Mouse (Mus musculus): ENCODE results near the gene Cavin1. TPM values are rescaled to one million over a fixed set of nuclear protein-coding genes. Genes with fewer than 3 reads are reported as not detected.

The Cavin1 gene
- polyA plus RNA-seq, 1 experiment: 27.4 TPM

DNA sequence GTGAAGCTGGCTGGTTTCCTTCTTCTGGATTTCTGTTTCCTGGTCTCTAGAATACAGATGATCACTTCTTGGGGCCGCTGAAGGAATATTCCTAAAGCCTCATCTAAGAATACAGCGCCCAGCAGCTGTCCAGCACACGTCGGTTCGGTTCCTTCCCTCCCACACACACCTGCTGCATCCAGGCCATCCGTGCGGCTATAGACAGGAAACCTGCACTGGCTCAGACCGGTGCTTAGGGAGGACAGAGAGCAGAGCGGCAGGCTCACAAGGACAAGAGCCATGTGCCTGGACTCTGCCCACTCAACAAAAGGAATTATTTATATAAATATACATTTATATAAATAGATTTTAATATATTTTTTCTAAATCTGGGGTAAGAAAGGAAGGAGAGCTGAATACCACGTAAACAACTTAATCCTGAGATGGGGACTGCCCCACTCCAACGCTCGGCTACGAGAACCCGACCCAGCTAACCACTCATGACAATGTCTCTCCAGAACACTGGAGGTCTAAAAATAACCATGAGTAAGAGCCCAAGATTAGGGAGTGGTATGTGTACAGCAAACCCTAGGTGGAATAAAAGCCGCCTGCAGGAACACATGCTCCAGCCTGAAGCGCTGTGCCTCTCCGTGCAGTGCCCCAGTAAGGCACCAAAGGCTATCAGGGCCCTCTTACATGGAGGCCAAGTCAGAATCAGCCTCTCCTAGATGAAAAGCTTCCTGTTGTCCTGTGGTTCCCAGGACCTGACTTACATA is 58.1 kb downstream of the Cavin1 start:
- TF ChIP-seq CTCF (IDR thresholded peaks at IDR 0.05; ENCODE audit: extremely low read depth, insufficient read length, insufficient replicate concordance, low read depth, low read length) (no peak), POLR2A (IDR thresholded peaks at IDR 0.05; ENCODE audit: low read depth, low read length) (no peak)

DNA sequence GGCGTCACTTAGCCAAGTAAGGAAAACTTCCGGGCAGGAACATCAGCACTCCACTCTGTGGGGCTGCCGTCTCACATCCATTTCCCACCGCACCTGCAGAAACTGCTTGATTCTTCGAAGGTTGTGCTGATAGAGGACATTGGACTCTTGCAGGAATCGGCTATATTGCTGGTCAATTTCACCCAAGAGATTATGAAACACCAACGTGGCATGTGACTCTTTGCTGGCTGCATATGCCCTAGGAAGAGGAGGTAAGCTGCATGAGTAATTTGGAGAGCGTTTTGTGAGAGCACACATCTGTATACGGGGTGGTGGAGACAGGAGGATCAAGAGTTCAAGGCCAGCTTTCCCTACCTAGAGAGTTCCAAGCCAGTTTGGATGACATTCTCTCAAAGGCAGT is 62.1 kb downstream of the Cavin1 start:
- Histone ChIP-seq H3K4me3 (ENCODE audit: low read depth, low read length) (no peak overlapping the region), H3K4me1 (ENCODE audit: control insufficient read depth, insufficient read depth, insufficient read length, low read length) (peaks cover 6% of the 10 kb centered on the region), H3K27me3 (ENCODE audit: control insufficient read depth, insufficient read depth, low read length) (no peaks in the 10 kb centered on the region), H3K27ac (ENCODE audit: insufficient read depth, low read depth, low read length) (no peak overlapping the region), H3K36me3 (ENCODE audit: control insufficient read depth, insufficient read depth, low read length) (peaks cover 54% of the 10 kb centered on the region)
- TF ChIP-seq CTCF (IDR thresholded peaks at IDR 0.05; ENCODE audit: extremely low read depth, insufficient read length, insufficient replicate concordance, low read depth, low read length) (no peak), POLR2A (IDR thresholded peaks at IDR 0.05; ENCODE audit: low read depth, low read length) (no peak)
- WGBS: 81% methylated on average over 9 of the region's 9 CpGs

More for the DNA sequence above, 58.1 kb downstream of the Cavin1 start:
- H3K27ac ChIP-seq (ENCODE audit: insufficient read depth, low read depth, low read length): no peak overlapping the region
- peaks cover 33% of the 10 kb centered on the region for H3K36me3 ChIP-seq (ENCODE audit: control insufficient read depth, insufficient read depth, low read length)
- WGBS: 82% methylated on average over 17 of the region's 17 CpGs
- H3K4me3 ChIP-seq (ENCODE audit: low read depth, low read length): no peak overlapping the region
- H3K4me1 ChIP-seq (ENCODE audit: control insufficient read depth, insufficient read depth, insufficient read length, low read length): no peaks in the 10 kb centered on the region; the same call in 1 of the 2 replicates
- H3K27me3 ChIP-seq (ENCODE audit: control insufficient read depth, insufficient read depth, low read length): no peaks in the 10 kb centered on the region

GRCm38 (mm10) chr11:100908112-100908511 is 62.6 kb downstream of the Cavin1 start:
- Histone ChIP-seq H3K27ac (ENCODE audit: insufficient read depth, low read depth, low read length) (no peak overlapping the region), H3K36me3 (ENCODE audit: control insufficient read depth, insufficient read depth, low read length) (peaks cover 59% of the 10 kb centered on the region), H3K4me1 (ENCODE audit: control insufficient read depth, insufficient read depth, insufficient read length, low read length) (peaks cover 6% of the 10 kb centered on the region), H3K27me3 (ENCODE audit: control insufficient read depth, insufficient read depth, low read length) (no peaks in the 10 kb centered on the region), H3K4me3 (ENCODE audit: low read depth, low read length) (no peak overlapping the region)
- WGBS: 62% methylated on average over 2 of the region's 2 CpGs
- TF ChIP-seq POLR2A (IDR thresholded peaks at IDR 0.05; ENCODE audit: low read depth, low read length) (no peak), CTCF (IDR thresholded peaks at IDR 0.05; ENCODE audit: extremely low read depth, insufficient read length, insufficient replicate concordance, low read depth, low read length) (no peak)

DNA sequence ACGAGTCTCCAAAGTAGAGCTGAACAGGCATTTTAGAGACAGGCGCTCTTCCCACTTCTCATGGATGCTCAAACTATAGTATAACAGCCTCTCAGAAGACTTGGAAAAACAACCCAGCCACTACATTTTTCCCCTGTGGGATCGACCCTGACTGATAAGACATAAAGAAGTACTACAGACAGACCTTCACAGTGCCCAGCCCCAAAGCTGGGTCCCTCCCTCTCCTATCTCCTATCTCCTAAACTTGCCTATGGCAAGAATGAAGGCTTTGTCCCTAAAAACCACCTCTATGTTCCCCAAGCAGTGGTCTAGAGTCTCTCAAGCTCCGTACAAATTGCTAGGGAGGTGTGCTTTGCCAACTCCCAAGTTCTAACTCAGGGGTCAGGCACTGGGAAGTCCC is 63.8 kb downstream of the Cavin1 start:
- Histone ChIP-seq H3K27ac (ENCODE audit: insufficient read depth, low read depth, low read length) (no peak overlapping the region), H3K36me3 (ENCODE audit: control insufficient read depth, insufficient read depth, low read length) (peaks cover 66% of the 10 kb centered on the region), H3K4me1 (ENCODE audit: control insufficient read depth, insufficient read depth, insufficient read length, low read length) (peaks cover 6% of the 10 kb centered on the region), H3K27me3 (ENCODE audit: control insufficient read depth, insufficient read depth, low read length) (no peaks in the 10 kb centered on the region), H3K4me3 (ENCODE audit: low read depth, low read length) (no peak overlapping the region)
- TF ChIP-seq CTCF (IDR thresholded peaks at IDR 0.05; ENCODE audit: extremely low read depth, insufficient read length, insufficient replicate concordance, low read depth, low read length) (no peak), POLR2A (IDR thresholded peaks at IDR 0.05; ENCODE audit: low read depth, low read length) (no peak)
- 78% methylated on average over 4 of the region's 4 CpGs for WGBS

Other genes starting within 250 kb of the Cavin1 start
- 186 and 350 TPM in 2 replicates for gene Rab5c, start 232.7 kb downstream of the Cavin1 start, polyA plus RNA-seq (2012; rRNA removed)
- gene Kcnh4, start 210.9 kb downstream of the Cavin1 start, polyA plus RNA-seq (2012; rRNA removed): 0.04 TPM in 1 of 2 replicates, not detected in the other
- gene Hcrt, start 208.0 kb downstream of the Cavin1 start, polyA plus RNA-seq (2012; rRNA removed): not detected in 2 replicates
- gene Ghdc, start 199.9 kb downstream of the Cavin1 start, polyA plus RNA-seq (2012; rRNA removed): 9.8 and 10.0 TPM in 2 replicates
- gene Stat5b, start 120.2 kb downstream of the Cavin1 start, polyA plus RNA-seq (2012; rRNA removed): 9.6 and 10.8 TPM in 2 replicates
- 6.9 and 7.4 TPM in 2 replicates for gene Stat5a, start 111.5 kb downstream of the Cavin1 start, polyA plus RNA-seq (2012; rRNA removed)
- gene Stat3, start 31.3 kb downstream of the Cavin1 start, polyA plus RNA-seq (2012; rRNA removed): 55.2 and 106 TPM in 2 replicates
- 43.5 and 69.5 TPM in 2 replicates for gene Atp6v0a1, start 38.6 kb upstream of the Cavin1 start, polyA plus RNA-seq (2012; rRNA removed)
- 11.8 and 19.1 TPM in 2 replicates for gene Naglu, start 99.1 kb upstream of the Cavin1 start, polyA plus RNA-seq (2012; rRNA removed)
- gene Hsd17b1, start 107.5 kb upstream of the Cavin1 start, polyA plus RNA-seq (2012; rRNA removed): 0.20 and 0.28 TPM in 2 replicates
- 26.3 and 38.9 TPM in 2 replicates for gene Coasy, start 111.7 kb upstream of the Cavin1 start, polyA plus RNA-seq (2012; rRNA removed)
- 54.1 and 100 TPM in 2 replicates for gene Mlx, start 116.4 kb upstream of the Cavin1 start, polyA plus RNA-seq (2012; rRNA removed)
- 0.22 and 0.46 TPM in 2 replicates for gene Psmc3ip, start 124.5 kb upstream of the Cavin1 start, polyA plus RNA-seq (2012; rRNA removed)
- gene Retreg3, start 149.0 kb upstream of the Cavin1 start, polyA plus RNA-seq (2012; rRNA removed): 27.3 and 55.0 TPM in 2 replicates
- gene Tubg1, start 149.1 kb upstream of the Cavin1 start, polyA plus RNA-seq (2012; rRNA removed): 13.2 and 16.2 TPM in 2 replicates
- gene Tubg2, start 185.0 kb upstream of the Cavin1 start, polyA plus RNA-seq (2012; rRNA removed): 1.1 and 2.2 TPM in 2 replicates
- 2.7 and 2.8 TPM in 2 replicates for gene Cntnap1, start 199.6 kb upstream of the Cavin1 start, polyA plus RNA-seq (2012; rRNA removed)
- gene Plekhh3, start 200.5 kb upstream of the Cavin1 start, polyA plus RNA-seq (2012; rRNA removed): 33.0 and 84.5 TPM in 2 replicates
- 18.4 and 25.7 TPM in 2 replicates for gene Ccr10, start 204.6 kb upstream of the Cavin1 start, polyA plus RNA-seq (2012; rRNA removed)